Mouse (Mus musculus) ES-E14 (cell line): Measurements from ENCODE around the gene Pgd.

Experiments
- HCFC1 ChIP-seq: IDR thresholded peaks from 2 replicates; pipeline ENCODE4 v1.6.1; 2012; ENCODE audit warnings: low read length, inconsistent platforms, borderline replicate concordance; ENCODE audit not compliant: insufficient read depth
- ZC3H11A ChIP-seq: IDR thresholded peaks from 2 replicates; pipeline ENCODE4 v1.6.1; 2012; ENCODE audit warnings: low read depth, mild to moderate bottlenecking, inconsistent platforms, low read length, borderline replicate concordance

DNA sequence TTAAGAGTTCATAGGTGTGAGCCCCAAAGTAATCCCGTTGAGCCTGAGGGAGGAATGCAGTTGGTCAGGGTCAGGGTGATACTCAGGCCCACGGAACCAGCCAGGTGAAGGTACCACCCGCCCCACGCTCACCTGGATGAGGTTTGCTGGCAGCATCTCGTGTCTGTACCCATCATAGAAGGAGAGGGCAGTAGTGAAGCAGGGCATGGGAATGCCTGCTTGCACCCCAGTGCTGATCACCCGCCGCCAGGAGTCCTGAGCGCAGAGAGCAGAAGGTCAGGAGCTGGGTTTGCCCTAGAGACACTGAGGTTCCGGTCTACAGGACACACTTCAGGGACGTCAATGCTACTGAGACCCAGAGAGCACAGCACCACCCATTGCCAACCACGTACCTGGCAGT, 15.8 kb downstream of the Pgd start:
- TF ChIP-seq HCFC1 (no peak), ZC3H11A (no peak)
